Mouse (Mus musculus) forebrain, embryonic 14.5 days (tissue): ENCODE data around the gene Rpl3l. TPM values are rescaled to one million over a fixed set of nuclear protein-coding genes. Genes with fewer than 3 reads are reported as not detected.

ENCODE experiments used
- ATAC-seq: fragments of 200-750 bp; cut with Nextera tagmentation; 2 replicates; pipeline ENCODE4 v1.8.0; 2017; ENCODE audit warnings: mild to moderate bottlenecking, moderate library complexity
- DNase-seq: peaks from one replicate; pipeline ENCODE4 v3.0.0-alpha.2; 2015; ENCODE audit warnings: low spot score
- H3K27ac ChIP-seq: fragments of 300-500 bp; sonication (generic); 2 replicates; pipeline ENCODE4 v1.5.1; 2014; ENCODE audit warnings: low read depth, mild to moderate bottlenecking, control low read depth, low read length, moderate library complexity
- H3K27me3 ChIP-seq: fragments of 300-500 bp; sonication (generic); replicated peaks from 2 replicates; pipeline ENCODE4 v1.6.1; 2014; ENCODE audit warnings: low read length, control low read depth, mixed read lengths; ENCODE audit not compliant: control insufficient read depth, insufficient read depth
- H3K36me3 ChIP-seq: fragments of 300-500 bp; sonication (generic); 2 replicates; pipeline ENCODE4 v1.6.1; 2014; ENCODE audit warnings: low read length, control low read depth; ENCODE audit not compliant: control insufficient read depth, insufficient read depth
- H3K4me1 ChIP-seq: fragments of 300-500 bp; sonication (generic); 2 replicates; pipeline ENCODE4 v1.6.1; 2014; ENCODE audit warnings: antibody characterized with exemption, low read length, control low read depth; ENCODE audit not compliant: control insufficient read depth, insufficient read depth
- H3K4me2 ChIP-seq: fragments of 300-500 bp; sonication (generic); 2 replicates; pipeline ENCODE4 v1.6.1; 2014; ENCODE audit warnings: mild to moderate bottlenecking, control low read depth, low read length
- H3K4me3 ChIP-seq: fragments of 300-500 bp; sonication (generic); 2 replicates; pipeline ENCODE4 v1.5.1; 2014; ENCODE audit warnings: low read depth, low read length, control low read depth
- H3K9ac ChIP-seq: fragments of 300-500 bp; sonication (generic); 2 replicates; pipeline ENCODE4 v1.6.1; 2014; ENCODE audit warnings: mild to moderate bottlenecking, low read length, control low read depth, moderate library complexity
- H3K9me3 ChIP-seq: fragments of 300-500 bp; sonication (generic); replicated peaks from 2 replicates; pipeline ENCODE4 v1.6.1; 2016; ENCODE audit warnings: low read length, control low read depth, mixed read lengths; ENCODE audit not compliant: control insufficient read depth
- WGBS: fragments of 180-500 bp; shearing (Covaris S2); extraction: QIAGEN DNeasy Blood & Tissue Kit; methylation state at CpG from one replicate; pipeline ENCODE4 v1.1.7; 2014; 5-methylcytosine and 5-hydroxymethylcytosine counted together
- polyA plus RNA-seq: library from polyadenylated mRNA; unstranded; fragments of >200 nt; fragmentation: Nextera tagmentation; extraction: Ambion mirVana; gene quantifications from 2 replicates; pipeline ENCODE4 v1.2.1, GENCODE M21; 2014

Rpl3l gene
- polyA plus RNA-seq, 1 experiment from 2014 or later: not detected

DNA sequence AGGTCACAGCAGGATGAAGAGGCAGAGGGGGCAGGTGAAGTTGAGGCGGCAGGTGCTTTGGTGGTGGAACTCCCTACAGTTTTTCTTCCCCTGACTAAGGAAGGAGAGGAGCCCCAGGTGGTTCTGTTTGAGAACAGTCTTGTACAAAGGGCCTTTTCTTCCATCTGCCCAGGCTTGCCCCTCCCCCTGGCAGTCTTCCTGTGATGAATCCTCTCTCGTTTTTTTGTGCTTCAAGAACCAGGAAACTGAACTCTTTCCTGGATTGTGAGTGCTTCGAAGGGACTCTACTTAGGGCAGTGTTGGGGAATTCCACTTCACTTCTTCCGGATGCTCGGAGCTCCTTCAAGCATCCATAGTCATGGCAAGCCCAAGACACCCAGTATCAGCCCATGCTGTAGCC is 29.6 kb upstream of the Rpl3l start:
- H3K4me1 ChIP-seq: peaks cover 11% of the 10 kb centered on the region
- H3K9ac ChIP-seq: no peak overlapping the region
- 15% methylated on average over 5 of the region's 5 CpGs for whole genome bisulfite sequencing
- peaks cover 38% of the 10 kb centered on the region for H3K36me3 ChIP-seq
- H3K9me3 ChIP-seq: no peaks in the 10 kb centered on the region
- H3K4me3 ChIP-seq: no peak overlapping the region
- no peaks in the 10 kb centered on the region for H3K27me3 ChIP-seq
- ATAC-seq (no peak), DNase-seq (no peak)
- no peak overlapping the region for H3K27ac ChIP-seq
- H3K4me2 ChIP-seq: no peak overlapping the region

DNA sequence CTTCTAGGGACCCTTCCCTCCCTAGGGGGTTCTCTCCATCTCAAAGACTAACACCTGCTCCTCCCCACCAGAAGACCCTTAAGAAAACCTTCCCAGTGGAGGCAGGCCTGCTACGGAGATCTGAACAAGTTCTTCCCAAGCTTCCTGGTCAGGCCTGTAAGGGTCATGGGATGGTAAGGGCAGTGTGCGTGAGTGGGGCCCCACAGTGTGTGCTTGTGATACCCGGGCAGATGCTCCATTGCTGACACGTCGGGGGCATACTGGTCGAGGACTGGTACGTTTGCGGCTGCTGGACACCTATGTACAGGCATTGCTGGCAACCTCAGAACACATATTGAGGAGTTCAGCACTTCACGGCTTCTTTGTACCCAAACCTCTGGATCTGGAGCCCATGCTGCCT is 28.9 kb upstream of the Rpl3l start:
- peaks cover 11% of the 10 kb centered on the region for H3K4me1 ChIP-seq
- H3K36me3 ChIP-seq: peaks cover 37% of the 10 kb centered on the region
- no peaks in the 10 kb centered on the region for H3K9me3 ChIP-seq
- DNase-seq (no peak), ATAC-seq (no peak)
- H3K27ac ChIP-seq: no peak overlapping the region
- WGBS: 67% methylated on average over 9 of the region's 9 CpGs
- no peaks in the 10 kb centered on the region for H3K27me3 ChIP-seq
- no peak overlapping the region for H3K9ac ChIP-seq
- H3K4me2 ChIP-seq: no peak overlapping the region
- H3K4me3 ChIP-seq: no peak overlapping the region

DNA sequence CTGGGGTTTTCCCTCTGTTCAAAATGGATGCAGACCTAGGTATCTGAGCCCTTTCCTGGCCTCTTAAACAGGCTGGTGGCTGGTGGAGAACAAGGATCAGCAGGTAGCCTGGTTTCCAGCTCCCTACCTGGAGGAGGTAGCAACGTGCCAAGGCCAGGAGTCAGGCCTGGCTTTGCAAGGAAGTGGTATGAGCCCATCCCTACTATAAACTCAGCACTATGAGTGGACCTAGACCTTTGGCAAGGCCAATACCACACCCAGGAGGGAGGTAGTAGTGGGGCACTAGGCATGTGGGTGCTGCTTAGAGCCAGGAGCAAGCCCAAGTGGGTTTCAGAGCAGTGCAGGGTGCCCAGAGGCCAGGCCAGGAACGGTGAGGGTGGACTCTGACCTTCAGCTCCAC is 28.1 kb upstream of the Rpl3l start:
- no peak overlapping the region for H3K4me2 ChIP-seq
- peaks cover 11% of the 10 kb centered on the region for H3K4me1 ChIP-seq
- no peak for ATAC-seq
- H3K9ac ChIP-seq: no peak overlapping the region
- no peaks in the 10 kb centered on the region for H3K9me3 ChIP-seq
- peaks cover 45% of the 10 kb centered on the region for H3K36me3 ChIP-seq
- no peak overlapping the region for H3K4me3 ChIP-seq
- DNase-seq: no peak
- 83% methylated on average over 2 of the region's 2 CpGs for WGBS
- no peak overlapping the region for H3K27ac ChIP-seq
- H3K27me3 ChIP-seq: no peaks in the 10 kb centered on the region

DNA sequence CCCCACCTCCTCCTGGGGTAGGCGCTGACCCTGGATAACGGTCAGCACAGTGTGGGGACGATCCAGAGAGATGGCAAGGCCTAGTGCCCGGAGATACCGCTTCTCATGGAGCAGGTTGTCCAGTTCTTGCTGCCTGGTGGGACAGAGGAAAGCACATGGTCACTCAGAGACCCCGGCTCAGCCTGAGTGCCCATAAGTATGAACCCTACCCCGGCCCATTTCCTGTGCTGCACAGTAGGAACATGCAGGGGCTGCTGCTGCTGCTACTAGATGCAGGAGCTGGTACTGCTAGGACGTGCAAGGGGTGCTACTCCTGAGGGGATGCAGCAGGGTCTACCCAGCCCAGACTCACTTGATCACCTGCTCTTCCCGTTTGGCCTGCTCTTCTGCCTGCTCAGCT is 26.4 kb upstream of the Rpl3l start:
- Histone ChIP-seq H3K36me3 (peaks cover 51% of the 10 kb centered on the region), H3K27ac (no peak overlapping the region), H3K4me3 (no peak overlapping the region), H3K4me2 (no peak overlapping the region), H3K4me1 (peaks cover 6% of the 10 kb centered on the region; the same call in 1 of the 2 replicates), H3K9ac (no peak overlapping the region), H3K9me3 (no peaks in the 10 kb centered on the region), H3K27me3 (no peaks in the 10 kb centered on the region)
- DNase-seq: no peak
- ATAC-seq: no peak
- 91% methylated on average over 9 of the region's 9 CpGs for WGBS

DNA sequence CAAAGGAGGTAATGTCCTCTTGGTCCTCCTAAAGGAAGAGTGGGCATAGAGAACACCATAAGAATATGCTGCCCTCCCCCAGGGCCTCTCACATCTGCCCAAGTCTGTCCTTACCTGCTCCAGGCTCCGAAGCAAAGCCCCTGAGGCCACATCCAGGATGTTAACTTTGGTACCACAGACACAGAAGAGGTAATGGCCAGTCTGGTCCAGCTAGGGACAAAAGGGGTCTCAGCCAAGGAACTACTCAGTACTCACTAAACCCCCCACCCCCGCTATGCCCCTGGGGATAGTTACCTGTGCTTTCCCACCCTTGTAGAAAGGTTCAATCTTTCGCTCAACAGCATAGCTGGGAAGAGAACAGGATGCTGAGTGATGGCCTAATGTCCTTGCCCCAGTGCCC is 21.8 kb upstream of the Rpl3l start:
- Histone ChIP-seq H3K36me3 (peaks cover 38% of the 10 kb centered on the region), H3K4me3 (no peak overlapping the region), H3K27me3 (no peaks in the 10 kb centered on the region), H3K4me2 (no peak overlapping the region), H3K9ac (no peak overlapping the region), H3K4me1 (peaks cover 2% of the 10 kb centered on the region), H3K27ac (no peak overlapping the region), H3K9me3 (no peaks in the 10 kb centered on the region)
- WGBS: 95% methylated on average over 3 of the region's 3 CpGs
- no peak for ATAC-seq
- no peak for DNase-seq

DNA sequence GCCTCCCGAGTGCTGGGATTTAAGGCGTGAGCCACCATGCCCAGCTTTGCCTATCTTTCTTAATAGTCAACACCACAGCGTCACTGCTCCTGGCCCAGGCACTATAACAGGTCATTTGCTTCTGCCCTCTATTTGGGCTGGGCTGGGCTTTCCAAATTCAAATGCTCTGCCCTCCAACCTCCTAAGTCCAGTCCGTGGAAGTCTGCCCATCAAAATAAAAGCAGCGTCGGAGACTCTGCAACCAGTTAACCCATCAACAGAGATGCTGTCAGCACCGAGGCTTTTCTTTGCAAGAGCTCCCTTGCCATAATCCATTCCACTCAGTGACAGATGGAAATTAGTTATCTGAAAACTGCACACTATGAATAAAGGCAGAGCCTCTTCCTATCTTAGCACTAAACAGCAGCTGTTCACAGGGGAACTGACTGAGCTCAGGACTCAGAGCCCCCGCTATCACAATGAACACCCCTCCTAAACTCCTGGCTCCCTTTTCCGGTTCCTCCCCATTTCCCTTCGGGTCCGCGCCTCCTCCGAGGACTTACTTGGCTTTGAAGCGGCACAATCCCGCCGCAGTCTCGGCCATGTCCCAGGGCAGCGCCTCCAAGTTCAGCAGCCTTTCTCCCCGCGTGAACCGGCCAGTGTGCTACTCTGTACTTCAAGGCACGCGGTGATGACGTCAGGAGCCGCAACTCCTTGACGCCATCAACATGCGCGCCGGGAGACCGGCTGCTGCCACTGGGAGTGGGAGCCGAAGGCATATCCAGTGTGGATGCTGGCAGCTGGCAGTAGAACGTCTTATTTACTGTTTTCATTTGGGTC is 20.4 kb upstream of the Rpl3l start, which contains the start of gene Tbl3:
Tbl3 (minus strand) TSS at position 679 of the 819 bp plus-strand sequence.
- Histone ChIP-seq H3K27me3 (no peaks in the 10 kb centered on the region), H3K27ac (peak within 1 kb of the TSS; percentile 72), H3K4me2 (peak within 1 kb of the TSS; percentile 81), H3K9me3 (no peaks in the 10 kb centered on the region), H3K9ac (peak within 1 kb of the TSS; percentile 69), H3K36me3 (peaks cover 25% of the 10 kb centered on the region), H3K4me1 (peaks cover 2% of the 10 kb centered on the region), H3K4me3 (peak within 1 kb of the TSS; percentile 65)
- WGBS: 4% methylated on average over 32 of the region's 32 CpGs
- peak; percentile 98 for DNase-seq
- peak; percentile 96 for ATAC-seq

DNA sequence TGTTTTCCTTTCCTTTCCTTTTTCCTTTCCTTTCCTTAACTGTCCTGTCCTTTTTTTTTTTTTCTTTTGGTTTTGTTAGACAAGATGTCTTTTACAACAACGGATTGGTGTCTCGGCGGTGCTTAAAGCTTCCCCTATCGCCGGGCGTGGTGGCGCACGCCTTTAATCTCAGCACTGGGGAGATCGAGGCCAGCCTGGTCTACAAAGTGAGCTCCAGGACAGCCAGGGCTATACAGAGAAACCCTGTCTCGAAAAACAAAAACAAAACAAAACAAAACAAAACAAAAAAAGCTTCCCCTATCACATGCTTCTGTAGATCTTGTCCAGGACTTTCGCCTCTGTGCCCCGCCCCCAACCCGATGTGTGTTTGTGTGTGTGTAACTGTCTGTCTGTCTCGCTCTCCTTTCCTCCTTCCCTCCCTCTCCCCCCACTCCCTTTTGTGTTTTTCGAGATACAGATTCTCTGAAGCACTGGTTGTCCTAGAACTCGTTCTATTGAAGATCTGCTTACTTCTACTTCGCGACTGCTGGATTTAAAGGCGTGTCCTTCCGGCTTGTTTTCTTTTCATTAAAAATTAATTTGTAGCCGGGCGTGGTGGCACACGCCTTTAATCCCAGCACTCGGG is 19.7 kb upstream of the Rpl3l start:
- peak overlapping the region; percentile 69 for H3K9ac ChIP-seq
- H3K36me3 ChIP-seq: peaks cover 18% of the 10 kb centered on the region
- WGBS: 7% methylated on average over 24 of the region's 24 CpGs
- H3K27ac ChIP-seq: peak overlapping the region; percentile 72; the same call in 1 of the 2 replicates
- no peaks in the 10 kb centered on the region for H3K9me3 ChIP-seq
- H3K4me3 ChIP-seq: peak overlapping the region; percentile 65
- H3K4me2 ChIP-seq: peak overlapping the region; percentile 81
- H3K4me1 ChIP-seq: peaks cover 2% of the 10 kb centered on the region
- peak; percentile 57 for ATAC-seq
- H3K27me3 ChIP-seq: no peaks in the 10 kb centered on the region
- DNase-seq: no peak

DNA sequence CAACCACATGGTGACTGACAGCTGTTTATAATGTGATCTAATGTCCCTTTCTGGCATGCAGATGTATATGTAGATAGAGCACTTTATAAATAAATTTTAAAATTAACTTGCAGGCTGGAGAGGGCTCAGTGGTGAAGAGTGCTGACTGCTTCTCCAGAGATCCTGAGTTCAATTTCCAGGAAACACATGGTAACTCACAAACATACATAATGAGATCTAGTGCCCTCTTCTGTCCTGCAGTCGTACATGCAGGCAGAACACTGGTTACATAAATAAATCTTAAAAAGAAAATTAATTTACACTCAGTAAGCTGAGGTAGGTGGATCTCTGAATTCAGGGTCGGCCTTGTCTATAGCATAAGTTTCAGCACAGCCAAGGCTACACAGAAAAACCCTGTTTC is 19.0 kb upstream of the Rpl3l start:
- no peak overlapping the region for H3K9ac ChIP-seq
- H3K9me3 ChIP-seq: no peaks in the 10 kb centered on the region
- no peak overlapping the region for H3K27ac ChIP-seq
- ATAC-seq (no peak), DNase-seq (peak; percentile 57)
- H3K27me3 ChIP-seq: no peaks in the 10 kb centered on the region
- H3K36me3 ChIP-seq: peaks cover 14% of the 10 kb centered on the region
- no peak overlapping the region for H3K4me2 ChIP-seq
- WGBS: 35% methylated on average over 2 of the region's 2 CpGs
- H3K4me1 ChIP-seq: peaks cover 2% of the 10 kb centered on the region
- H3K4me3 ChIP-seq: no peak overlapping the region

DNA sequence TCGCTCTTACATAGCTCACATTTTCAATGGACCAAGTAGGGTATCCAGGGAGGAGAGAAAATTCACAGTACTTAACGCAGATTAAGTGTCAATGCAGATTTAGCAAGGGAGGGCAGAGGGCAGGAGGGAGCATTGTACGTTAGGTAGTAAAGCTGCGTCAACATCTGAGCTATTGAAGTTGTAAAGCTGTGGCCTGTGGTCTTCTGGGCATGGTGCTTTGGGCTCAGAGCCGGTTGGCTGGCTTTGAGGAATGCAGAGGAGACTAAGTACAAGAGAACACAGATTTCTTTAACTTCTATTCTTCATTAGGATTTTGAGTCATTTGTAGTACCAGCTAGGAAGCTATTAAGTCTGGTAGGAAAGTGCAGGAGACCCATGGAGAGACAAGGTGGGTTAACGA is 12.1 kb upstream of the Rpl3l start:
- 41% methylated on average over 6 of the region's 6 CpGs for WGBS
- ATAC-seq: no peak

More for the DNA sequence above, 12.1 kb upstream of the Rpl3l start:
- Histone ChIP-seq H3K36me3 (peaks cover 20% of the 10 kb centered on the region), H3K4me1 (peaks cover 4% of the 10 kb centered on the region; the same call in 1 of the 2 replicates), H3K27ac (no peak overlapping the region), H3K4me2 (no peak overlapping the region), H3K9ac (no peak overlapping the region), H3K27me3 (no peaks in the 10 kb centered on the region), H3K9me3 (no peaks in the 10 kb centered on the region), H3K4me3 (no peak overlapping the region)
- no peak for DNase-seq
